Mouse (Mus musculus) hindbrain, postnatal 0 days (tissue): Measurements from ENCODE around the gene Fam83f. TPM values are rescaled to one million over a fixed set of nuclear protein-coding genes. Genes with fewer than 3 reads are reported as not detected.

Experiments
- ATAC-seq: fragments of 200-750 bp; cut with Nextera tagmentation; 2 replicates; pipeline ENCODE4 v1.8.0; 2017; ENCODE audit warnings: mild to moderate bottlenecking, moderate TSS enrichment, moderate library complexity
- DNase-seq: peaks from one replicate; pipeline ENCODE4 v3.0.0-alpha.2; 2015; ENCODE audit warnings: low spot score
- H3K27ac ChIP-seq: fragments of 300-500 bp; sonication (generic); 2 replicates; pipeline ENCODE4 v1.5.1; 2014; ENCODE audit warnings: mild to moderate bottlenecking
- H3K27me3 ChIP-seq: fragments of 300-500 bp; sonication (generic); 2 replicates; pipeline ENCODE4 v1.6.1; 2014; ENCODE audit warnings: low read length, mixed read lengths; ENCODE audit not compliant: insufficient read depth
- H3K36me3 ChIP-seq: fragments of 300-500 bp; sonication (generic); 2 replicates; pipeline ENCODE4 v1.6.1; 2014; ENCODE audit warnings: low read length, mixed read lengths; ENCODE audit not compliant: insufficient read depth
- H3K4me1 ChIP-seq: fragments of 300-500 bp; sonication (generic); 2 replicates; pipeline ENCODE4 v1.6.1; 2014; ENCODE audit warnings: antibody characterized with exemption, low read length, mixed read lengths; ENCODE audit not compliant: insufficient read depth
- H3K4me2 ChIP-seq: fragments of 300-500 bp; sonication (generic); 2 replicates; pipeline ENCODE4 v1.6.1; 2014; ENCODE audit warnings: low read depth, mild to moderate bottlenecking, low read length, moderate library complexity, mixed read lengths
- H3K4me3 ChIP-seq: fragments of 300-500 bp; sonication (generic); 2 replicates; pipeline ENCODE4 v1.5.1; 2014; ENCODE audit warnings: low read length
- H3K9ac ChIP-seq: fragments of 300-500 bp; sonication (generic); replicated peaks from 2 replicates; pipeline ENCODE4 v1.6.1; 2014; ENCODE audit warnings: mild to moderate bottlenecking, low read length, moderate library complexity, mixed read lengths
- H3K9me3 ChIP-seq: fragments of 300-500 bp; sonication (generic); 2 replicates; pipeline ENCODE4 v1.6.1; 2016; ENCODE audit warnings: low read length, mixed read lengths
- CTCF ChIP-seq: IDR thresholded peaks from 2 replicates; pipeline ENCODE4 v1.5.1; 2016; ENCODE audit warnings: antibody characterized with exemption, control low read depth, low read depth
- WGBS: fragments of 180-500 bp; shearing (Covaris S2); extraction: QIAGEN DNeasy Blood & Tissue Kit; methylation state at CpG from one replicate; pipeline ENCODE4 v1.1.7; 2014; 5-methylcytosine and 5-hydroxymethylcytosine counted together
- polyA plus RNA-seq: library from polyadenylated mRNA; unstranded; fragments of >200 nt; fragmentation: Nextera tagmentation; extraction: Ambion mirVana; gene quantifications from 2 replicates; pipeline ENCODE4 v1.2.1, GENCODE M21; 2015
- total RNA-seq: library from RNA; depleted of rRNA; stranded (reverse); fragments of >200 nt; gene quantifications from 2 replicates; pipeline ENCODE4 v1.2.3, GENCODE M21; 2014

The Fam83f gene
- total and polyA plus RNA-seq, 2 experiments from 2014 or later, result 0.33 to 0.94 TPM

GRCm38 (mm10) chr15:80645006-80645797 is 26.4 kb upstream of the Fam83f start:
- no peak for DNase-seq
- Histone ChIP-seq H3K4me1 (no peaks in the 10 kb centered on the region), H3K36me3 (no peaks in the 10 kb centered on the region), H3K4me2 (no peak overlapping the region), H3K9me3 (no peaks in the 10 kb centered on the region), H3K4me3 (no peak overlapping the region), H3K27me3 (no peaks in the 10 kb centered on the region), H3K27ac (no peak overlapping the region), H3K9ac (no peak overlapping the region)
- no peak for ATAC-seq
- 82% methylated on average over 17 of the region's 17 CpGs for WGBS
- no peak for TF ChIP-seq CTCF

- WGBS, result 77% methylated on average over 15 of the region's 15 CpGs
- Histone ChIP-seq H3K4me3 (no peak overlapping the region), H3K4me1 (no peaks in the 10 kb centered on the region), H3K27ac (no peak overlapping the region), H3K36me3 (no peaks in the 10 kb centered on the region), H3K9me3 (no peaks in the 10 kb centered on the region), H3K9ac (no peak overlapping the region), H3K4me2 (no peak overlapping the region), H3K27me3 (no peaks in the 10 kb centered on the region)
- ATAC-seq, result no peak
- no peak for DNase-seq
- peak; percentile 17 for TF ChIP-seq CTCF
These were observed 22.6 kb upstream of the Fam83f start for GRCm38 (mm10) chr15:80648977-80649606.

GRCm38 (mm10) chr15:80650412-80650811 is 21.2 kb upstream of the Fam83f start:
- ATAC-seq (no peak), DNase-seq (no peak)
- Histone ChIP-seq H3K9ac (no peak overlapping the region), H3K4me2 (no peak overlapping the region), H3K36me3 (no peaks in the 10 kb centered on the region), H3K27me3 (no peaks in the 10 kb centered on the region), H3K9me3 (no peaks in the 10 kb centered on the region), H3K4me3 (no peak overlapping the region), H3K4me1 (no peaks in the 10 kb centered on the region), H3K27ac (no peak overlapping the region)
- TF ChIP-seq CTCF, result no peak
- WGBS, result 92% methylated on average over 2 of the region's 2 CpGs

- H3K9ac ChIP-seq, result no peak overlapping the region
- DNase-seq, result no peak
- WGBS, result 79% methylated on average over 8 of the region's 8 CpGs
- H3K27me3 ChIP-seq, result no peaks in the 10 kb centered on the region
- no peak for ATAC-seq
- H3K9me3 ChIP-seq, result no peaks in the 10 kb centered on the region
- peaks cover 7% of the 10 kb centered on the region for H3K4me1 ChIP-seq
- H3K27ac ChIP-seq, result no peak overlapping the region
- H3K36me3 ChIP-seq, result no peaks in the 10 kb centered on the region
- H3K4me3 ChIP-seq, result no peak overlapping the region
- no peak overlapping the region for H3K4me2 ChIP-seq
- TF ChIP-seq CTCF, result no peak
These were observed 17.8 kb upstream of the Fam83f start for GRCm38 (mm10) chr15:80653865-80654264.

GRCm38 (mm10) chr15:80658815-80659471 is 12.7 kb upstream of the Fam83f start:
- Histone ChIP-seq H3K36me3 (no peaks in the 10 kb centered on the region), H3K27ac (no peak overlapping the region), H3K27me3 (no peaks in the 10 kb centered on the region), H3K9me3 (no peaks in the 10 kb centered on the region), H3K4me2 (no peak overlapping the region), H3K9ac (no peak overlapping the region), H3K4me1 (peaks cover 13% of the 10 kb centered on the region), H3K4me3 (no peak overlapping the region)
- ATAC-seq (peak; percentile 68; the same call in 1 of the 2 replicates), DNase-seq (peak; percentile 63)
- no peak for TF ChIP-seq CTCF
- 41% methylated on average over 6 of the region's 6 CpGs for WGBS

GRCm38 (mm10) chr15:80660963-80661362 is 10.7 kb upstream of the Fam83f start:
- Histone ChIP-seq H3K9me3 (no peaks in the 10 kb centered on the region), H3K27me3 (no peaks in the 10 kb centered on the region), H3K9ac (no peak overlapping the region), H3K4me1 (peaks cover 13% of the 10 kb centered on the region), H3K27ac (no peak overlapping the region), H3K4me3 (no peak overlapping the region), H3K4me2 (no peak overlapping the region), H3K36me3 (no peaks in the 10 kb centered on the region)
- no peak for TF ChIP-seq CTCF
- whole genome bisulfite sequencing, result 56% methylated on average over 4 of the region's 4 CpGs
- DNase-seq (no peak), ATAC-seq (no peak)

GRCm38 (mm10) chr15:80664444-80664843 is 7.2 kb upstream of the Fam83f start:
- no peak overlapping the region for H3K4me3 ChIP-seq
- H3K27ac ChIP-seq, result no peak overlapping the region
- H3K36me3 ChIP-seq, result no peaks in the 10 kb centered on the region
- WGBS, result 87% methylated on average over 4 of the region's 4 CpGs
- no peak overlapping the region for H3K4me2 ChIP-seq
- no peak for DNase-seq
- no peak overlapping the region for H3K9ac ChIP-seq
- no peaks in the 10 kb centered on the region for H3K27me3 ChIP-seq
- no peaks in the 10 kb centered on the region for H3K9me3 ChIP-seq
- no peak for ATAC-seq
- H3K4me1 ChIP-seq, result no peaks in the 10 kb centered on the region
- TF ChIP-seq CTCF, result no peak
